Mouse (Mus musculus) CH12.LX (cell line): ENCODE measurements around the gene Aph1a. TPM values are rescaled to one million over a fixed set of nuclear protein-coding genes. Genes with fewer than 3 reads are reported as not detected.

Experiments
- DNase-seq: peaks from one replicate; pipeline ENCODE4 v3.0.0-alpha.2; 2013; ENCODE audit errors: extremely low read depth
- H3K27ac ChIP-seq: 2 replicates; pipeline ENCODE4 v1.5.1; 2012; ENCODE audit warnings: low read depth, mild to moderate bottlenecking, control low read depth, moderate library complexity; ENCODE audit not compliant: insufficient read depth
- H3K27me3 ChIP-seq: replicated peaks from 2 replicates; pipeline ENCODE3; 2012; ENCODE audit warnings: inconsistent platforms
- H3K36me3 ChIP-seq, 2 experiments: replicated peaks in 1 of 2; 2 replicates each; pipeline versions ENCODE3 to v1.6.1; 2012; ENCODE audit warnings: inconsistent platforms in 1 of 2, low read length in 1 of 2, mild to moderate bottlenecking in 1 of 2, mixed read lengths in 1 of 2, moderate library complexity in 1 of 2; ENCODE audit not compliant: control insufficient read depth in 1 of 2, insufficient read depth in 1 of 2
- H3K4me1 ChIP-seq, 2 experiments: 2 replicates each; pipeline ENCODE4 v1.6.1; 2012; ENCODE audit warnings: inconsistent platforms in 1 of 2, moderate library complexity in 1 of 2; ENCODE audit not compliant: insufficient read depth in 2 of 2, control insufficient read depth in 1 of 2
- H3K4me2 ChIP-seq: 2 replicates; pipeline ENCODE4 v1.6.1; 2012; ENCODE audit warnings: low read depth, mild to moderate bottlenecking, control low read depth; ENCODE audit not compliant: poor library complexity, insufficient read depth, severe bottlenecking
- H3K4me3 ChIP-seq, 3 experiments: fragments of 150-350 bp in 1 of 3; sonication (generic) in 1 of 3; replicated peaks in 1 of 3; 2 replicates each; pipeline versions ENCODE3 to v1.5.1; 2011 to 2012; ENCODE audit warnings: low read depth in 2 of 3, low read length in 2 of 3, mild to moderate bottlenecking in 2 of 3, moderate library complexity in 2 of 3, control low read depth in 1 of 3, improper control_type of control experiment in 1 of 3, inconsistent platforms in 1 of 3, mixed read lengths in 1 of 3; ENCODE audit not compliant: poor library complexity in 1 of 3
- H3K79me2 ChIP-seq: replicated peaks from 2 replicates; pipeline ENCODE4 v1.6.1; 2012; ENCODE audit warnings: mild to moderate bottlenecking, moderate library complexity; ENCODE audit not compliant: control insufficient read depth, poor library complexity, insufficient read depth, severe bottlenecking; ENCODE audit errors: extremely low read depth
- H3K9ac ChIP-seq: 2 replicates; pipeline ENCODE4 v1.6.1; 2012; ENCODE audit warnings: low read depth, mild to moderate bottlenecking, control low read depth, moderate library complexity; ENCODE audit not compliant: insufficient read depth
- H3K9me3 ChIP-seq: replicated peaks from 2 replicates; pipeline ENCODE3; 2012; ENCODE audit warnings: low read length, inconsistent platforms, mixed read lengths
- BHLHE40 ChIP-seq: IDR thresholded peaks from 2 replicates; pipeline ENCODE4 v1.6.1; 2011; ENCODE audit warnings: mild to moderate bottlenecking, low read depth, low read length, improper control_type of control experiment
- CHD1 ChIP-seq: IDR thresholded peaks from 2 replicates; pipeline ENCODE4 v1.6.1; 2012; ENCODE audit warnings: low read depth, low read length, improper control_type of control experiment, inconsistent platforms
- CHD2 ChIP-seq: IDR thresholded peaks from 2 replicates; pipeline ENCODE4 v1.6.1; 2011; ENCODE audit warnings: low read length, improper control_type of control experiment
- CTCF ChIP-seq, 2 experiments: IDR thresholded peaks in 1 of 2; conservative IDR thresholded peaks in 1 of 2; 2 replicates each; pipeline ENCODE4 v1.5.1; 2011 to 2012; ENCODE audit warnings: low read depth in 2 of 2, low read length in 2 of 2, improper control_type of control experiment in 1 of 2, inconsistent platforms in 1 of 2, mild to moderate bottlenecking in 1 of 2, moderate library complexity in 1 of 2
- E2F4 ChIP-seq: IDR thresholded peaks from 2 replicates; pipeline ENCODE4 v1.6.1; 2011; ENCODE audit warnings: low read depth, low read length, improper control_type of control experiment; ENCODE audit not compliant: insufficient replicate concordance
- ELF1 ChIP-seq: IDR thresholded peaks from 2 replicates; pipeline ENCODE4 v1.6.1; 2014; ENCODE audit warnings: low read depth, mild to moderate bottlenecking, inconsistent platforms, low read length, improper control_type of control experiment
- EP300 ChIP-seq: IDR thresholded peaks from 2 replicates; pipeline ENCODE4 v1.6.1; 2011; ENCODE audit warnings: low read length, improper control_type of control experiment
- ETS1 ChIP-seq: conservative IDR thresholded peaks from 2 replicates; pipeline ENCODE4 v1.6.1; 2012; ENCODE audit warnings: low read depth, mild to moderate bottlenecking, inconsistent platforms, low read length, improper control_type of control experiment, moderate library complexity
- GABPA ChIP-seq: IDR thresholded peaks from 2 replicates; pipeline ENCODE4 v1.6.1; 2012; ENCODE audit warnings: low read depth, low read length, improper control_type of control experiment, inconsistent platforms; ENCODE audit not compliant: insufficient replicate concordance
- HCFC1 ChIP-seq: IDR thresholded peaks from 2 replicates; pipeline ENCODE4 v1.6.1; 2012; ENCODE audit warnings: low read depth, mild to moderate bottlenecking, inconsistent platforms, low read length, improper control_type of control experiment
- IRF4 ChIP-seq: IDR thresholded peaks from 2 replicates; pipeline ENCODE4 v1.6.1; 2014; ENCODE audit warnings: low read depth, mild to moderate bottlenecking, inconsistent platforms, low read length, improper control_type of control experiment
- JUN ChIP-seq: IDR thresholded peaks from 2 replicates; pipeline ENCODE4 v1.6.1; 2011; ENCODE audit warnings: low read depth, mild to moderate bottlenecking, low read length, improper control_type of control experiment, moderate library complexity; ENCODE audit not compliant: insufficient read depth
- JUND ChIP-seq: conservative IDR thresholded peaks from 2 replicates; pipeline ENCODE4 v1.6.1; 2011; ENCODE audit warnings: low read depth, low read length, improper control_type of control experiment
- KAT2A ChIP-seq: IDR thresholded peaks from 2 replicates; pipeline ENCODE4 v1.6.1; 2012; ENCODE audit warnings: low read length, improper control_type of control experiment, inconsistent platforms; ENCODE audit not compliant: insufficient replicate concordance
- MAFK ChIP-seq: IDR thresholded peaks from 2 replicates; pipeline ENCODE4 v1.6.1; 2011; ENCODE audit warnings: low read length, improper control_type of control experiment; ENCODE audit not compliant: insufficient replicate concordance
- MAX ChIP-seq: IDR thresholded peaks from 2 replicates; pipeline ENCODE4 v1.6.1; 2011; ENCODE audit warnings: low read length, improper control_type of control experiment
- MAZ ChIP-seq: IDR thresholded peaks from 2 replicates; pipeline ENCODE4 v1.6.1; 2012; ENCODE audit warnings: low read depth, mild to moderate bottlenecking, inconsistent platforms, low read length, improper control_type of control experiment, moderate library complexity
- MEF2A ChIP-seq: IDR thresholded peaks from 2 replicates; pipeline ENCODE4 v1.6.1; 2014; ENCODE audit warnings: low read depth, mild to moderate bottlenecking, inconsistent platforms, low read length, improper control_type of control experiment, borderline replicate concordance
- MXI1 ChIP-seq: IDR thresholded peaks from 2 replicates; pipeline ENCODE4 v1.6.1; 2011; ENCODE audit warnings: mild to moderate bottlenecking, low read depth, low read length, improper control_type of control experiment
- MYC ChIP-seq: IDR thresholded peaks from 2 replicates; pipeline ENCODE4 v1.6.1; 2011; ENCODE audit warnings: low read depth, mild to moderate bottlenecking, improper control_type of control experiment, low read length
- NELFE ChIP-seq: IDR thresholded peaks from 2 replicates; pipeline ENCODE4 v1.6.1; 2011; ENCODE audit warnings: low read depth, low read length, improper control_type of control experiment
- NRF1 ChIP-seq: IDR thresholded peaks from 2 replicates; pipeline ENCODE4 v1.6.1; 2014; ENCODE audit warnings: low read depth, mild to moderate bottlenecking, inconsistent platforms, low read length, improper control_type of control experiment, moderate library complexity
- PAX5 ChIP-seq: IDR thresholded peaks from 2 replicates; pipeline ENCODE4 v1.6.1; 2012; ENCODE audit warnings: low read length, inconsistent platforms, mixed read lengths
- POLR2A ChIP-seq: IDR thresholded peaks from 2 replicates; pipeline ENCODE4 v1.6.1; 2011; ENCODE audit warnings: low read depth, mild to moderate bottlenecking, improper control_type of control experiment, low read length
- POLR2AphosphoS2 ChIP-seq: IDR thresholded peaks from 2 replicates; pipeline ENCODE4 v1.6.1; 2011; ENCODE audit warnings: low read depth, low read length, improper control_type of control experiment
- RAD21 ChIP-seq: IDR thresholded peaks from 2 replicates; pipeline ENCODE4 v1.6.1; 2011; ENCODE audit warnings: low read depth, mild to moderate bottlenecking, low read length, improper control_type of control experiment, moderate library complexity
- RCOR1 ChIP-seq: conservative IDR thresholded peaks from 2 replicates; pipeline ENCODE4 v1.6.1; 2012; ENCODE audit warnings: low read depth, mild to moderate bottlenecking, inconsistent platforms, low read length, improper control_type of control experiment
- SIN3A ChIP-seq: IDR thresholded peaks from 2 replicates; pipeline ENCODE4 v1.6.1; 2012; ENCODE audit warnings: low read length, improper control_type of control experiment, inconsistent platforms
- SMC3 ChIP-seq: IDR thresholded peaks from 2 replicates; pipeline ENCODE4 v1.6.1; 2011; ENCODE audit warnings: low read depth, low read length, improper control_type of control experiment
- TBP ChIP-seq: conservative IDR thresholded peaks from 2 replicates; pipeline ENCODE4 v1.6.1; 2011; ENCODE audit warnings: low read depth, low read length, improper control_type of control experiment
- TCF12 ChIP-seq: IDR thresholded peaks from 2 replicates; pipeline ENCODE4 v1.6.1; 2014; ENCODE audit warnings: low read depth, mild to moderate bottlenecking, inconsistent platforms, low read length, improper control_type of control experiment
- UBTF ChIP-seq: IDR thresholded peaks from 2 replicates; pipeline ENCODE4 v1.6.1; 2012; ENCODE audit warnings: low read depth, mild to moderate bottlenecking, inconsistent platforms, low read length, improper control_type of control experiment, moderate library complexity
- USF1 ChIP-seq: IDR thresholded peaks from 2 replicates; pipeline ENCODE4 v1.6.1; 2014; ENCODE audit warnings: low read depth, mild to moderate bottlenecking, inconsistent platforms, low read length, improper control_type of control experiment
- USF2 ChIP-seq: conservative IDR thresholded peaks from 2 replicates; pipeline ENCODE4 v1.6.1; 2011; ENCODE audit warnings: low read depth, low read length, improper control_type of control experiment
- ZC3H11A ChIP-seq: IDR thresholded peaks from 2 replicates; pipeline ENCODE4 v1.6.1; 2012; ENCODE audit warnings: low read depth, mild to moderate bottlenecking, inconsistent platforms, low read length, improper control_type of control experiment
- ZKSCAN1 ChIP-seq: IDR thresholded peaks from 2 replicates; pipeline ENCODE4 v1.6.1; 2012; ENCODE audit warnings: low read depth, inconsistent platforms, low read length, improper control_type of control experiment, borderline replicate concordance
- ZMIZ1 ChIP-seq: IDR thresholded peaks from 2 replicates; pipeline ENCODE4 v1.6.1; 2012; ENCODE audit warnings: low read depth, mild to moderate bottlenecking, inconsistent platforms, low read length, improper control_type of control experiment
- ZNF384 ChIP-seq: IDR thresholded peaks from 2 replicates; pipeline ENCODE4 v1.6.1; 2012; ENCODE audit warnings: low read depth, low read length, improper control_type of control experiment, inconsistent platforms
- dilution Hi-C: fragments of 300-500 bp; cut with MboI; formaldehyde crosslinking; loops from 2 replicates; pipeline ENCODE4 v1.14.3; 2020; ENCODE audit warnings: low sequenced_read_pairs; ENCODE audit not compliant: extremely low pct_unique_long_range_greater_than_20kb, extremely low pct_ligation_motif_present
- in situ Hi-C: fragments of 300-500 bp; cut with MboI; formaldehyde crosslinking; loops from 3 replicates; pipeline ENCODE4 v1.14.3; 2019; ENCODE audit warnings: low sequenced_read_pairs, low pct_ligation_motif_present, low pct_unique_long_range_greater_than_20kb, mixed read lengths
- polyA plus RNA-seq: library from polyadenylated mRNA; unstranded; fragments of >175 nt; gene quantifications from 2 replicates; pipeline ENCODE4 v1.2.1, GENCODE M21; 2012; ENCODE audit warnings: low read depth; ENCODE audit not compliant: insufficient read length
- total RNA-seq, 2 experiments: library from RNA; depleted of rRNA; stranded (reverse); fragments of 300-350 nt in 1 of 2; fragments of >200 nt in 1 of 2; gene quantifications; 2 replicates each; pipeline ENCODE4 v1.2.3; 2012 to 2014

Aph1a gene
- total and polyA plus RNA-seq, 3 experiments, result 46.6 to 69.4 (median 59.9) TPM

DNA sequence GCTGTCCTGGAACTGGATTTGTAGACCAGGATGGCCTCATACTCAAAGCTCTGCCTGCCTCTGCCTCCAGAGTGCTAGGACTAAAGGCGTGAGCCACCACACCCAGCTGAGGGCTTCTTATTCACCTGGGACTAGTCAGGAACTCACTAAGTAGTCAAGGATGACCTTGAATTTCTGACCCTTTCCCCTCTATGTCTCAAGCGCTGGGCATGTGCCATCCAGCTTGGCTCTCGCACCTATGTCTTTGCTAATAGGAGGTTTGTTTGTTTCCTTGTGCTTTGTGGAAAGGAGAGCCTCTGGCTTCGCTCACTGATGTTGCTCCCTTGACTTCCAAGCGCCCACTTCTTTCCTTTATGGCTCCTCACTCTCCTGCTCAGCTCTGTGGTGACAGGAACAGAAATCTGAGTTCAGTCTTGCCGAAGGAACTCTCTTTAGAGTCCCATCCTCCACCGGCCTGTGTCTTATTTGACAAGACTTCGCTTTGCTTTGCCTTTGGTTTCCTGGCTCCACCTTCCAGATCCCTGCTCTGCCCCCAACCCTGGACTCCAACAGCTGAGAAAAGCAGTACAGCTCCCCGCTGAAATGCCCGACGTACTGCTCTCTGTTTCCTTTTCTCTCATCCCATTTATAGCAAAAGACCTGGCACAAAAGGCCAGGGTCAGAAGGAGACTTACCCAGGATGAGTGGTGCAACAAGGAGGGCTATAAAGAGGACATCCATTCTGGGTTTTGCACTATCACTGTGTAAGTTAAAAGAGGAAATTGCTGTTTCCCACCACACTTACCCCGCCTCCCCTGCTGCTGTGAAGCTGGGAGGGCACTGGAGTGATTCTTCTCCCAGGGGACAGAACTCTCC is 2.3 kb upstream of the Aph1a start, which contains the start of gene BC028528:
Gene BC028528 (minus strand): TSS at position 795 of the 855 bp plus-strand sequence.
- Histone ChIP-seq H3K9ac (peak within 1 kb of the TSS; percentile 56), H3K27me3 (no peaks in the 10 kb centered on the region), H3K4me2 (peak within 1 kb of the TSS; percentile 93), H3K9me3 (no peaks in the 10 kb centered on the region), H3K79me2 (peaks cover 16% of the 10 kb centered on the region), H3K27ac (peak within 1 kb of the TSS; percentile 59; the same call in 1 of the 2 replicates), H3K4me1 (peaks cover 18 to 61% of the 10 kb centered on the region in 2 experiments), H3K4me3 (peak within 1 kb of the TSS; percentile 51 to 54 (median 53)), H3K36me3 (peaks cover 18 to 40% of the 10 kb centered on the region in 2 experiments)
- DNase-seq, result peak; percentile 89
- in situ Hi-C loops, result no loop called here
- TF ChIP-seq ELF1 (peak; percentile 59; the same call in 1 of the 2 replicates), MAZ (no peak), MAFK (no peak), EP300 (peak; percentile 49), POLR2A (peak; percentile 59), NELFE (peak; percentile 39; the same call in 1 of the 2 replicates), CTCF (conservative IDR thresholded peaks at IDR 0.05 in 1 of 2, IDR thresholded peaks at IDR 0.05 in 1 of 2; ENCODE audit: low read depth in 2 of 2, low read length in 2 of 2) (no peak), POLR2AphosphoS2 (no peak), TBP (peak; percentile 61; the same call in 1 of the 2 replicates), ZC3H11A (no peak), MAX (no peak), NRF1 (no peak), PAX5 (no peak), USF1 (no peak), ZMIZ1 (no peak), USF2 (no peak), HCFC1 (no peak), KAT2A (peak; percentile 62; the same call in 1 of the 2 replicates), GABPA (no peak), IRF4 (peak; percentile 50), MXI1 (no peak), TCF12 (peak; percentile 32; the same call in 1 of the 2 replicates), MEF2A (0 out of 2 replicates have a peak, but pooled peaks have one; percentile 7), SMC3 (no peak), ZNF384 (no peak), SIN3A (0 out of 2 replicates have a peak, but pooled peaks have one; percentile 41), ETS1 (no peak), E2F4 (no peak; the same call in 1 of the 2 replicates), RCOR1 (no peak), MYC (no peak), ZKSCAN1 (no peak), BHLHE40 (no peak), JUND (no peak), CHD1 (no peak), UBTF (no peak), RAD21 (no peak), JUN (no peak), CHD2 (no peak)
- dilution Hi-C loops, result no loop called here
